Mouse (Mus musculus): ENCODE measurements around the gene Ddx60.

- TF ChIP-seq POLR2A (IDR thresholded peaks at IDR 0.05; ENCODE audit: borderline replicate concordance, low read depth, low read length) (no peak), CTCF (IDR thresholded peaks at IDR 0.05; ENCODE audit: low read depth, low read length) (no peak)
Observed at GRCm38 (mm10) chr8:61920389-61920788, 7.5 kb upstream of the Ddx60 start.
